Mouse (Mus musculus) E14TG2a.4 (cell line): Measurements from ENCODE around the gene Dnaja3.

Experiments used
- CTCF ChIP-seq: conservative IDR thresholded peaks from 2 replicates; pipeline ENCODE4 v1.5.1; 2014; ENCODE audit warnings: low read length
- NANOG ChIP-seq: IDR thresholded peaks from 2 replicates; pipeline ENCODE4 v1.6.1; 2014; ENCODE audit warnings: borderline replicate concordance, low read length, mixed read lengths

- no peak for TF ChIP-seq CTCF
- TF ChIP-seq NANOG = no peak
Observed at GRCm38 (mm10) chr16:4642190-4642589, 2.4 kb downstream of the Dnaja3 start.
